Mouse (Mus musculus) G1E (cell line): ENCODE results near the gene Dkk3.

Experiments
- CTCF ChIP-seq: IDR thresholded peaks from 2 replicates; pipeline ENCODE4 v1.5.1; 2012; ENCODE audit warnings: low read depth, low read length, inconsistent platforms, mixed read lengths
- GATA1 ChIP-seq: IDR thresholded peaks from 2 replicates; pipeline ENCODE4 v1.6.1; 2012; ENCODE audit warnings: borderline replicate concordance, low read length, inconsistent platforms, mixed read lengths

GRCm38 (mm10) chr7:112154445-112154844 is 4.4 kb downstream of the Dkk3 start:
- TF ChIP-seq CTCF (no peak), GATA1 (no peak)
